Mouse (Mus musculus) spleen, adult 2 months (tissue): ENCODE measurements around the gene Camta1.

Experiments
- CTCF ChIP-seq: fragments of 200-500 bp; IDR thresholded peaks from 2 replicates; pipeline ENCODE4 v1.5.1; 2011; ENCODE audit warnings: mild to moderate bottlenecking, inconsistent platforms; ENCODE audit not compliant: insufficient read depth, insufficient read length, insufficient replicate concordance; ENCODE audit errors: extremely low read depth
- POLR2A ChIP-seq: fragments of 200-500 bp; IDR thresholded peaks from 2 replicates; pipeline ENCODE4 v1.6.1; 2011; ENCODE audit warnings: low read depth, low read length, inconsistent platforms

DNA sequence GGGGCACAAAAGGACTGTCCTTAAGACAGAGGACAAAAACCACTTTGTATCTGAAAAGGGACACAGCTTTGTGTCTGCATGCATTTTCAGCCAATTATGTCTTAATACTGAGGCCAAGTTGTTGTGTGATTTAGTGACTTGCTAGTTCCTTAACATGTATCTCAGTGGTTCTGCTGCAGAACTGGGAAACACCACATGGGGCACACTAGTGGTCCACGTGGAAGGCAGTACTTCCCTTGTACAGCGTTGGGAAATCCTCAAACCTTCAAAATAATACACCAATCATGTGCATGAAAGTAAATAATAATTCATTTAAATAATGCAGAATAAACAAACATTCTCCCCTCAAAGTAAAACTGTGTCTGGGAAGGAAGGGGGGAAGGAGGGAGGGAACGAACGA is 792.9 kb downstream of the Camta1 start:
- no peak for TF ChIP-seq CTCF
- no peak for TF ChIP-seq POLR2A
